Mouse (Mus musculus) C2C12 (cell line): ENCODE measurements at regions not wholly inside any gene's neighbourhood (a gene's known extent, or its start where the extent isn't known, plus 50 kb on each side); places are given as distances from the start of the nearest gene placed in this dataset.

ENCODE experiments used
- H3K27me3 ChIP-seq: one replicate; pipeline ENCODE4 v1.6.1; 2011; ENCODE audit not compliant: control insufficient read depth, insufficient read depth, insufficient read length
- H3K36me3 ChIP-seq: one replicate; pipeline ENCODE4 v1.6.1; 2011; ENCODE audit not compliant: control insufficient read depth, insufficient read depth
- H3K4me3 ChIP-seq: one replicate; pipeline ENCODE4 v1.5.1; 2011; ENCODE audit warnings: mild to moderate bottlenecking, control low read depth; ENCODE audit not compliant: poor library complexity, insufficient read depth, severe bottlenecking
- H3K79me2 ChIP-seq: one replicate; pipeline ENCODE4 v1.6.1; 2011; ENCODE audit not compliant: control insufficient read depth, insufficient read depth
- H3K79me3 ChIP-seq: one replicate; pipeline ENCODE4 v1.6.1; 2011; ENCODE audit warnings: low read depth, control low read depth
- H3ac ChIP-seq: one replicate; pipeline ENCODE3; 2011; ENCODE audit warnings: low read depth; ENCODE audit not compliant: control insufficient read depth, insufficient read length
- CEBPB ChIP-seq: IDR thresholded peaks from one replicate; pipeline ENCODE4 v1.6.1; 2011; ENCODE audit warnings: low read depth, mild to moderate bottlenecking, control low read depth, moderate library complexity
- CTCF ChIP-seq: IDR thresholded peaks from one replicate; pipeline ENCODE4 v1.5.1; 2011; ENCODE audit not compliant: control insufficient read depth, insufficient read depth, insufficient read length
- FOSL1 ChIP-seq: IDR thresholded peaks from one replicate; pipeline ENCODE4 v1.8.0; 2011; ENCODE audit warnings: mild to moderate bottlenecking, low read length; ENCODE audit not compliant: poor library complexity, insufficient read depth, severe bottlenecking
- MAX ChIP-seq: IDR thresholded peaks from one replicate; pipeline ENCODE4 v1.6.1; 2011; ENCODE audit warnings: mild to moderate bottlenecking, control low read depth
- MYOD1 ChIP-seq: IDR thresholded peaks from one replicate; pipeline ENCODE4 v1.6.1; 2011; ENCODE audit warnings: low read depth; ENCODE audit not compliant: control insufficient read depth, insufficient read length
- MYOG ChIP-seq: IDR thresholded peaks from one replicate; pipeline ENCODE4 v1.6.1; 2011; ENCODE audit not compliant: control insufficient read depth, insufficient read length; ENCODE audit errors: extremely low read depth
- USF1 ChIP-seq: IDR thresholded peaks from one replicate; pipeline ENCODE4 v1.6.1; 2011; ENCODE audit warnings: low read depth, mild to moderate bottlenecking, control low read depth, moderate library complexity

GRCm38 (mm10) chr14:54185265-54185830 is 68.6 kb downstream of the Dad1 start:
- H3K27me3 ChIP-seq: no peaks in the 10 kb centered on the region
- TF ChIP-seq MYOG (no peak), FOSL1 (no peak), CTCF (no peak), CEBPB (no peak), MAX (no peak)
- H3K79me2 ChIP-seq: no peaks in the 10 kb centered on the region
- no peaks in the 10 kb centered on the region for H3K79me3 ChIP-seq
- H3ac ChIP-seq: no peak overlapping the region
- no peak overlapping the region for H3K4me3 ChIP-seq
- no peaks in the 10 kb centered on the region for H3K36me3 ChIP-seq

- no peak overlapping the region for H3K4me3 ChIP-seq
- H3ac ChIP-seq: no peak overlapping the region
- TF ChIP-seq MAX (no peak), CTCF (no peak), USF1 (no peak)
- no peaks in the 10 kb centered on the region for H3K27me3 ChIP-seq
- H3K79me3 ChIP-seq: no peaks in the 10 kb centered on the region
- H3K36me3 ChIP-seq: no peaks in the 10 kb centered on the region
- no peaks in the 10 kb centered on the region for H3K79me2 ChIP-seq
Observed at GRCm38 (mm10) chr14:54183873-54184272, 70.0 kb downstream of the Dad1 start.

DNA sequence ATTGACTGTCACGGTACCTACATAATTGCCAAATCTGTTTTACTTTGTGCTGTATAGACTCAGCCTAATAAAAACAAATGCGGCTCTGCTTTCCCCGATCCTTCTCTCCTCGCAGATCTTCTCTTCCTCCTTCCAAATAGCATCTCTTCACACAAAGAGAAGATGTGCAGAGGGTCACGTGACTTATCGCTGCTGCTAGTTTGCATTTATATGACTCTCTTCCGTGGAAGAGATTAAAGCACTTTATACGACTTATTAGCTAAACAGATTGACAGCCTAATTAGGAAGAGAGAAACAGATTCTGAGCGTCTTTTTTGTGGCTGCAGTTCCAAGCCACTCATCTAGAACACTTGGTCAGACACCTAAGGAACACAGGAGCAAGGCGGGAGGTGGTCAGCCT is 71.1 kb downstream of the Dad1 start:
- Histone ChIP-seq H3K79me2 (no peaks in the 10 kb centered on the region), H3K27me3 (no peaks in the 10 kb centered on the region), H3ac (no peak overlapping the region), H3K36me3 (no peaks in the 10 kb centered on the region), H3K4me3 (no peak overlapping the region), H3K79me3 (no peaks in the 10 kb centered on the region)
- TF ChIP-seq MYOG: no peak
- TF ChIP-seq FOSL1: no peak
- no peak for TF ChIP-seq CTCF
- TF ChIP-seq USF1: no peak
- TF ChIP-seq CEBPB: no peak
- TF ChIP-seq MYOD1: no peak
- no peak for TF ChIP-seq MAX

DNA sequence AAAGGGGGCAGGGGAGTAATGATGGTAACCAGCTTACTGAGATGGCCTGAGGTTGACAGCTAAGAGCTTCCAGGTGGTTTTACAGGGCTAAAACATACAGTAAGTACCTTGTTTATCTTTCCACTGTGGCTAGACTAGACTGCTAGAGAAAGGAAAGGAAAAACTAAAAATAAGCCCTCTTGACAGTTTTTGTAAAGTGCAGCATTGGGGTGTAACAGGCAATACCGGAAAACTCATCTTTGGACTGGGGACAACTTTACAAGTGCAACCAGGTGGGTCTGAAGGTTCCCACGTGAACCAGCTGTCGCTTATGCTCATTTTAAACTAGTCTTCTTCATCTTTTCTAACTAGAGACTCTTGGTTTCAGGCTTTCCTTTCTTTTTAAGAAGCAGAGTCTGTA is 72.6 kb downstream of the Dad1 start:
- TF ChIP-seq FOSL1: no peak
- no peak for TF ChIP-seq MYOG
- no peak for TF ChIP-seq CEBPB
- no peak for TF ChIP-seq CTCF
- no peak for TF ChIP-seq USF1
- no peak for TF ChIP-seq MYOD1
- TF ChIP-seq MAX: no peak
- no peaks in the 10 kb centered on the region for H3K27me3 ChIP-seq
- no peaks in the 10 kb centered on the region for H3K79me2 ChIP-seq
- no peak overlapping the region for H3K4me3 ChIP-seq
- H3ac ChIP-seq: no peak overlapping the region
- H3K36me3 ChIP-seq: no peaks in the 10 kb centered on the region
- H3K79me3 ChIP-seq: no peaks in the 10 kb centered on the region

DNA sequence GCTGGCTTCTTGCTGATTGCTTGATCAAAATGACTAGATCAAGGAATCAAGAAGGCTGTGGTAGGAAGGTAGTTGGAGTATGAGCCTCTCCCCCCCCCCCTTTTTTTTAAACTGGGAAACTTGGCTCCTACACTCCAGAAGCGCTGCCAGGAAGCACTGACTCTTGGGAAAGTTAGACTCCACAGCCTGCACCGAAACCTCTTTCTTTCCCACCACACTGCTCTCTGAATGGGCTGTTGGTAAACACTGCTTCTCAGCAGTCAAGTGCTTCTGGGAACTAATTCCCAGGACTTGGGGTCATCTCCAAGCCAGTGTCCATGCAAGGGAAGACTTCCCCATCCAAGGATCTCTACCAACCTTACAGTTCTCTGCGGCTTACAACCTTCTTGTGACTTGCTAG is 73.2 kb downstream of the Dad1 start:
- TF ChIP-seq USF1 (no peak), FOSL1 (no peak), MAX (no peak), CTCF (no peak), CEBPB (no peak), MYOD1 (no peak), MYOG (no peak)

GRCm38 (mm10) chr14:54180271-54180670 is 73.6 kb downstream of the Dad1 start:
- no peaks in the 10 kb centered on the region for H3K79me2 ChIP-seq
- H3K4me3 ChIP-seq: no peak overlapping the region
- H3ac ChIP-seq: no peak overlapping the region
- H3K27me3 ChIP-seq: no peaks in the 10 kb centered on the region
- no peak for TF ChIP-seq MYOG
- TF ChIP-seq CTCF: no peak
- no peak for TF ChIP-seq CEBPB
- TF ChIP-seq USF1: no peak
- no peak for TF ChIP-seq MAX
- TF ChIP-seq FOSL1: no peak
- no peak for TF ChIP-seq MYOD1
- no peaks in the 10 kb centered on the region for H3K79me3 ChIP-seq
- no peaks in the 10 kb centered on the region for H3K36me3 ChIP-seq

More for the DNA sequence above, 73.2 kb downstream of the Dad1 start:
- Histone ChIP-seq H3K4me3 (no peak overlapping the region), H3K79me3 (no peaks in the 10 kb centered on the region), H3K27me3 (no peaks in the 10 kb centered on the region), H3K79me2 (no peaks in the 10 kb centered on the region), H3ac (no peak overlapping the region), H3K36me3 (no peaks in the 10 kb centered on the region)
